Mouse (Mus musculus) kidney, adult 2 months (tissue): ENCODE measurements around the gene Olfr1443. TPM values are rescaled to one million over a fixed set of nuclear protein-coding genes. Genes with fewer than 3 reads are reported as not detected.

Source experiments
- DNase-seq: peaks from one replicate; pipeline ENCODE4 v3.0.0; 2021
- H3K27ac ChIP-seq: fragments of 200-500 bp; 2 replicates; pipeline ENCODE4 v1.5.1; 2012; ENCODE audit warnings: low read depth, low read length, control low read depth, inconsistent platforms; ENCODE audit not compliant: insufficient read depth
- H3K27me3 ChIP-seq: fragments of 200-500 bp; replicated peaks from 2 replicates; pipeline ENCODE4 v1.6.1; 2012; ENCODE audit warnings: mild to moderate bottlenecking, moderate library complexity, low read length, inconsistent platforms; ENCODE audit not compliant: control insufficient read depth, insufficient read depth
- H3K36me3 ChIP-seq: fragments of 200-500 bp; 2 replicates; pipeline ENCODE4 v1.6.1; 2012; ENCODE audit warnings: mild to moderate bottlenecking, moderate library complexity, low read length, inconsistent platforms; ENCODE audit not compliant: control insufficient read depth, insufficient read depth
- H3K4me1 ChIP-seq: fragments of 200-500 bp; 2 replicates; pipeline ENCODE4 v1.6.1; 2011; ENCODE audit warnings: low read length; ENCODE audit not compliant: control insufficient read depth, insufficient read depth
- H3K4me3 ChIP-seq: fragments of 200-500 bp; 2 replicates; pipeline ENCODE4 v1.5.1; 2011; ENCODE audit warnings: mild to moderate bottlenecking, low read depth, low read length, control low read depth; ENCODE audit not compliant: insufficient read depth
- CTCF ChIP-seq: fragments of 200-500 bp; conservative IDR thresholded peaks from 2 replicates; pipeline ENCODE4 v1.5.1; 2011; ENCODE audit warnings: low read depth, mild to moderate bottlenecking, control low read depth, low read length, moderate library complexity, mixed read lengths; ENCODE audit not compliant: insufficient read depth, insufficient read length
- POLR2A ChIP-seq: fragments of 200-500 bp; IDR thresholded peaks from one replicate; pipeline ENCODE4 v1.6.1; 2011; ENCODE audit warnings: low read depth, low read length, control low read depth
- WGBS: fragments of 180-500 bp; shearing (Covaris S2); methylation state at CpG from one replicate; pipeline ENCODE4 v1.1.7; 2018; 5-methylcytosine and 5-hydroxymethylcytosine counted together
- polyA plus RNA-seq: library from polyadenylated mRNA; depleted of rRNA; stranded (reverse); fragments of >200 nt; gene quantifications from 2 replicates; pipeline ENCODE4 v1.2.3, GENCODE M21; 2012; rRNA removed

Olfr1443 gene
- polyA plus RNA-seq, 1 experiment = not detected

DNA sequence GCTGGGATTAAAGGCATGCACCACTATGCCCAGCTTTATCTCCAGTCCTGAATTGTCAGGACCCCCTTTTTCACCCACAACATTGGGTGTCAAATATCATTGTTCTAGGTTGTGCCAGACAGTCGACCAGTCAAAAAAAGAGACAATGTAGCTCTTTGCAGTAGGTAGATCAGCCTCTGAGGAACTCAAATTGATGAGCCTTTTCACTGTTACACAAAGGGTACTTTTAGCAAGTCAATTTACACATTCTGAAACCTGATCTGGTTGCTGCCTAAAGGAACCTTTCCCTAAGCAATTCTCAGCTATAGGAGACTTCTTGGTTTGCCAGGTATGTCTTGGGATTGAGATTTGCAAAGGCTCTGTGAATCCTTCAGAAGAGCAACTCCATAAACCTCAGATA is 53.1 kb downstream of the Olfr1443 start:
- no peaks in the 10 kb centered on the region for H3K36me3 ChIP-seq
- TF ChIP-seq POLR2A (no peak), CTCF (no peak)
- H3K27me3 ChIP-seq = no peaks in the 10 kb centered on the region
- no peak overlapping the region for H3K4me3 ChIP-seq
- no peak overlapping the region for H3K27ac ChIP-seq
- no peak for DNase-seq
- no peaks in the 10 kb centered on the region for H3K4me1 ChIP-seq
- 57% methylated on average over 1 of the region's 1 CpGs for WGBS

DNA sequence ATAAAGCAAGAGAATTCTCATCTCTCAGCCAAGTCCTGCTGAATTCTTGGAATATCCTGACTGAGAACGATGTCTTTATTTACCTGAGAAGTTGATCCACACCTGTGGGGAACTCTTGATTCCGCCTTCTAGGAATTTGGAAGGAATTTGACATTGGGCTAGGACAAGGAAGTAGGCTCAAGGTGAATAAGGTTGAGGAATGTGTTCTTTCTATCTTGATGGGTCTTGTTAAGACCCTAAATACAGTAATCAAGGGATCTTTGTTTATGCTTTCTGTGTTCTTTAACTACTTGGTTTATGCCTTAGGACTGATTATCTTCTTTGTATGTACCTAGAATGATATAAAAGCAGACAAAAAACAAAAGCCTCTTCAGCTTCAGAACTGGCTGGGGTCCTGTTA is 54.0 kb downstream of the Olfr1443 start:
- H3K27me3 ChIP-seq = no peaks in the 10 kb centered on the region
- H3K36me3 ChIP-seq = no peaks in the 10 kb centered on the region
- no peak overlapping the region for H3K27ac ChIP-seq
- no peaks in the 10 kb centered on the region for H3K4me1 ChIP-seq
- WGBS = 83% methylated on average over 2 of the region's 2 CpGs
- TF ChIP-seq CTCF (no peak), POLR2A (no peak)
- no peak for DNase-seq
- H3K4me3 ChIP-seq = no peak overlapping the region

Other genes with a start within 250 kb of the Olfr1443 start
- 3.8 and 7.4 TPM in 2 replicates for gene Mpeg1, start 217.3 kb upstream of the Olfr1443 start, polyA plus RNA-seq
- gene Dtx4, start 176.7 kb upstream of the Olfr1443 start, polyA plus RNA-seq = 10.6 and 11.3 TPM in 2 replicates
- gene Fam111a, start 132.4 kb upstream of the Olfr1443 start, polyA plus RNA-seq = 0.45 and 1.4 TPM in 2 replicates
- 2.0 and 2.5 TPM in 2 replicates for gene Gm4952, start 78.1 kb upstream of the Olfr1443 start, polyA plus RNA-seq
- 138 and 191 TPM in 2 replicates for gene Glyat, start 44.8 kb upstream of the Olfr1443 start, polyA plus RNA-seq
- gene Olfr1442, start 7.7 kb upstream of the Olfr1443 start, polyA plus RNA-seq = 0.11 and 0.16 TPM in 2 replicates
- 1,454 and 1,674 TPM in 2 replicates for gene Keg1, start 17.7 kb downstream of the Olfr1443 start, polyA plus RNA-seq
- gene Cntf, start 87.5 kb downstream of the Olfr1443 start, polyA plus RNA-seq = 2.9 and 3.6 TPM in 2 replicates
- gene Zfp91, start 118.0 kb downstream of the Olfr1443 start, polyA plus RNA-seq = 15.7 and 17.7 TPM in 2 replicates
- gene Lpxn, start 118.1 kb downstream of the Olfr1443 start, polyA plus RNA-seq = 1.8 and 3.2 TPM in 2 replicates
- not detected in 2 replicates for gene Gm5244, start 168.6 kb downstream of the Olfr1443 start, polyA plus RNA-seq
- not detected in 2 replicates for gene Olfr1444, start 179.2 kb downstream of the Olfr1443 start, polyA plus RNA-seq
- not detected in 2 replicates for gene Olfr1445, start 205.7 kb downstream of the Olfr1443 start, polyA plus RNA-seq
- not detected in 2 replicates for gene Olfr1446, start 215.4 kb downstream of the Olfr1443 start, polyA plus RNA-seq
- not detected in 2 replicates for gene Olfr1447, start 225.6 kb downstream of the Olfr1443 start, polyA plus RNA-seq
- not detected in 2 replicates for gene Olfr1448, start 246.3 kb downstream of the Olfr1443 start, polyA plus RNA-seq